Mouse (Mus musculus) brain, embryonic 14.5 days (tissue): ENCODE data around the gene Nnmt.

Source experiments
- CTCF ChIP-seq: fragments of 200-500 bp; IDR thresholded peaks from 2 replicates; pipeline ENCODE4 v1.5.1; 2012; ENCODE audit warnings: inconsistent platforms, mild to moderate bottlenecking, moderate library complexity, borderline replicate concordance; ENCODE audit not compliant: insufficient read depth, insufficient read length; ENCODE audit errors: extremely low read depth
- POLR2A ChIP-seq: fragments of 200-500 bp; IDR thresholded peaks from 2 replicates; pipeline ENCODE4 v1.6.1; 2012; ENCODE audit warnings: mild to moderate bottlenecking, inconsistent platforms, borderline replicate concordance; ENCODE audit not compliant: poor library complexity, insufficient read depth, insufficient read length, severe bottlenecking; ENCODE audit errors: extremely low read depth

DNA sequence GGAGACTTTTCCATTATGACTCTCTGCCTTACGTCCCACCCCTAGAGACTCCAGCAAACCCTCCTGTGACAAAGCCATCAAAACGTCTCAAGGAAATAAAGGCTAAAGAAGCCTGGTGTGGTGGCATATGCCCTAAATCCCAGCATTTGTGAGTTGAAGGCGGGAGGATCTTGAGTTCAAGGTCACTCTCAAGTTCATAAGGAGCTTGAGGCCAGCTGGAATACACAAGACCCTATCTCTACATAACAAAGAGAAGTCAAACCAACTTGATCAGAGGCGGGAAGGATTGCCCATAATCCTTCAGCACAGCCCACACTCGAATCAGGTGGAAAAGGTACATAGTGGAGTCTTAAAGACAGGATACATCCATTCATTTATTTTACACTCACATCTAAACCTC lies 7.5 kb downstream of the Nnmt start:
- TF ChIP-seq POLR2A (no peak), CTCF (no peak)
